13 mouse cellular contexts compared by ENCODE assay signal in the genomic region with DNA sequence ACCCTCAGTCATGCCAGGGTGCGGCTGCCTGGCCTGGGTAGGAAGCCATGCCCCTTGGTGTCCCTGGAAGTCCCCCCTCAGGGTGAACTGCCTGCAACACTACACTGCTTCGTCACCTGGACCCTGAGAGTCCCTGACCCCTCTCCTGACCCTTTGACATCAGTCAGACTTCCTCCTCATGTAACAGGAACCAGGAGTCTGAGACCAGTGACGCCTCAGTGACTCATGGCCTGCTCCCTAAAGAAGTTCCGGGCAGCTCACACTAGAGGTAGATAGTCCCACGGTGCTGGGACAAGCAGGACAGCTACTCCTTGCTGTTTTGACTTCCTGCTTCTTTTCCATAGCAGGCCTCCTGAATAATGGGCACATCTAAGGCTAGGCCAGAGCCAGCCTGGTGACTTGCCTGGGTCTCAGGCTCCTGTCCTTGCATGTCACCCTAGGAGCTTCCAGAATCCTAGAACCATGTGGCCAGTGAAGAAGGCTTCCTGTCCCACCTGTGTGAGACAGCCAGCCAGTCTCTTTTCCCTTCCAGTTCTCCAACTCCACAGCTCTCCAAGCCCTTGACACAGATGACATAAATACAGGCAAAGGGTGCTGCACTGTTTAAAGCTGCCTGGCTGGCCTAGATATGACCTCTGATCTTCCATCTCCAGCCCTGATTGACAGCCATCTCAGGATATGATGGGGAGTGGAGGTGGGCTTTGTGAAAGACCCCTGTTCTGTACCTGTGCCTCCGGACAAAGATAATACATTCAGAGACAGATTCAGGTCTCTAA. TPM values are rescaled to one million over a fixed set of nuclear protein-coding genes. Genes with fewer than 3 reads are reported as not detected.
A peak's percentile ranks its signal among the peaks of the same experiment; 100 is the strongest.
DNase-seq lines count a peak whose midpoint lies in the region; ATAC-seq and TF ChIP-seq lines count a peak whose summit lies in the region.
"Had no signal": no experiment of that assay in that cellular context is flagged by ENCODE, and none has a peak within 500 bp of the region (broad histone marks: within the 10 kb centered on the region; RNA-seq: fewer than 3 reads in every experiment).

No protein-coding gene starts in this region.

- no peaks in the 10 kb centered on the region for H3K9me3 ChIP-seq in heart, embryonic 10.5 days
- no peaks in the 10 kb centered on the region for H3K9me3 ChIP-seq in midbrain, embryonic 10.5 days (replicated peaks)
- no peaks in the 10 kb centered on the region for H3K9me3 ChIP-seq in midbrain, postnatal 0 days (ENCODE audit: low read length)
- H3K9me3 ChIP-seq in limb, embryonic 12.5 days = no peaks in the 10 kb centered on the region
- H3K9me3 ChIP-seq: hindbrain, embryonic 15.5 days; liver, embryonic 13.5 days; lung, embryonic 15.5 days had no signal

- H3K27ac ChIP-seq in heart, embryonic 10.5 days = peak overlapping the region; percentile 65; the same call in 1 of the 2 replicates
- peak overlapping the region; percentile 28; the same call in 1 of the 2 replicates for H3K27ac ChIP-seq in midbrain, embryonic 10.5 days (replicated peaks)
- no peak overlapping the region for H3K27ac ChIP-seq in midbrain, postnatal 0 days (ENCODE audit: low read depth, low read length)
- H3K27ac ChIP-seq in limb, embryonic 12.5 days = no peak overlapping the region
- H3K27ac ChIP-seq: heart, adult 2 months; hindbrain, embryonic 15.5 days; liver, embryonic 13.5 days; lung, embryonic 15.5 days had no signal

- H3K4me3 ChIP-seq in heart, embryonic 10.5 days = no peak overlapping the region
- no peak overlapping the region for H3K4me3 ChIP-seq in midbrain, embryonic 10.5 days
- H3K4me3 ChIP-seq in midbrain, postnatal 0 days (ENCODE audit: low read depth, low read length) = no peak overlapping the region
- H3K4me3 ChIP-seq in limb, embryonic 12.5 days (replicated peaks) = no peak overlapping the region
- H3K4me3 ChIP-seq: erythroblast, embryonic 14.5 days; heart, adult 2 months; hindbrain, embryonic 15.5 days; liver, embryonic 13.5 days; lung, embryonic 15.5 days had no signal

- H3K4me1 ChIP-seq in heart, embryonic 10.5 days = peaks cover 36% of the 10 kb centered on the region
- H3K4me1 ChIP-seq in midbrain, embryonic 10.5 days = peaks cover 25% of the 10 kb centered on the region
- no peaks in the 10 kb centered on the region for H3K4me1 ChIP-seq in midbrain, postnatal 0 days (ENCODE audit: insufficient read depth, low read length)
- H3K4me1 ChIP-seq in limb, embryonic 12.5 days (replicated peaks) = peaks cover 12% of the 10 kb centered on the region
- H3K4me1 ChIP-seq: hindbrain, embryonic 15.5 days; liver, embryonic 13.5 days; lung, embryonic 15.5 days had no signal

- 57% methylated on average over 6 of the region's 6 CpGs for WGBS in heart, embryonic 10.5 days
- WGBS in midbrain, embryonic 10.5 days = 65% methylated on average over 6 of the region's 6 CpGs
- WGBS in midbrain, postnatal 0 days = 76% methylated on average over 6 of the region's 6 CpGs
- WGBS in limb, embryonic 12.5 days = 52% methylated on average over 6 of the region's 6 CpGs

- 0 out of 2 replicates have a peak, but pooled peaks cover 14% of the 10 kb centered on the region for H3K27me3 ChIP-seq in heart, embryonic 10.5 days (ENCODE audit: insufficient read depth, poor library complexity, severe bottlenecking)
- peaks cover 7% of the 10 kb centered on the region for H3K27me3 ChIP-seq in midbrain, embryonic 10.5 days (ENCODE audit: low read depth, poor library complexity, severe bottlenecking)
- H3K27me3 ChIP-seq in midbrain, postnatal 0 days (ENCODE audit: insufficient read depth, low read length) = no peaks in the 10 kb centered on the region
- peaks cover 6% of the 10 kb centered on the region for H3K27me3 ChIP-seq in limb, embryonic 12.5 days
- H3K27me3 ChIP-seq: hindbrain, embryonic 15.5 days; lung, embryonic 15.5 days had no signal

- H3K36me3 ChIP-seq in heart, embryonic 10.5 days = no peaks in the 10 kb centered on the region
- no peaks in the 10 kb centered on the region for H3K36me3 ChIP-seq in midbrain, embryonic 10.5 days
- no peaks in the 10 kb centered on the region for H3K36me3 ChIP-seq in midbrain, postnatal 0 days (ENCODE audit: insufficient read depth, low read length)
- H3K36me3 ChIP-seq in limb, embryonic 12.5 days = no peaks in the 10 kb centered on the region
- H3K36me3 ChIP-seq: hindbrain, embryonic 15.5 days; liver, embryonic 13.5 days; lung, embryonic 15.5 days had no signal

- intact Hi-C loops in heart, postnatal 14 days (cut with DNase I) = loop anchor here (1.0 to 2.0 kb wide), 2 partner anchors 33 to 160 kb away; no protein-coding TSS in a partner anchor
- intact Hi-C loops in left cerebral cortex, postnatal 4 days (cut with DNase I) = loop anchor here (2.0 kb wide), 1 partner anchor 161 kb away; no protein-coding TSS in a partner anchor

- TF ChIP-seq CTCF in midbrain, postnatal 0 days (IDR thresholded peaks at IDR 0.05) = no peak

- DNase-seq in adrenal gland, adult (ENCODE audit: inconsistent age in 2 of 2, low spot score in 1 of 2) = peak; percentile 47 to 77
- DNase-seq in adrenal gland, postnatal 14 days = no peak
- DNase-seq in heart, embryonic 10.5 days (ENCODE audit: low spot score) = no peak
- no peak for DNase-seq in heart, postnatal 14 days
- DNase-seq in midbrain, embryonic 10.5 days (ENCODE audit: low spot score) = no peak
- DNase-seq in midbrain, postnatal 0 days (ENCODE audit: low spot score) = no peak
- DNase-seq in left cerebral cortex, postnatal 4 days = no peak

- H3K9ac ChIP-seq in midbrain, postnatal 0 days (replicated peaks; ENCODE audit: low read length, poor library complexity, severe bottlenecking) = no peak overlapping the region
- H3K9ac ChIP-seq in limb, embryonic 12.5 days (replicated peaks) = 0 out of 2 replicates have a peak overlapping the region, but pooled peaks have one; percentile 9
- H3K9ac ChIP-seq: hindbrain, embryonic 15.5 days; liver, embryonic 13.5 days; lung, embryonic 15.5 days had no signal

- no peak for ATAC-seq in midbrain, postnatal 0 days (ENCODE audit: low FRiP score)
- no peak; the same call in 1 of the 2 replicates for ATAC-seq in limb, embryonic 12.5 days (ENCODE audit: insufficient number of reproducible peaks, insufficient read depth, low FRiP score, low TSS enrichment, low read depth)

- no peak overlapping the region for H3K4me2 ChIP-seq in midbrain, postnatal 0 days (ENCODE audit: low read depth, low read length, poor library complexity, severe bottlenecking)
- no peak overlapping the region for H3K4me2 ChIP-seq in limb, embryonic 12.5 days
- H3K4me2 ChIP-seq: hindbrain, embryonic 15.5 days; liver, embryonic 13.5 days; lung, embryonic 15.5 days had no signal

RNA-seq across cellular contexts. Expression of gene Cgnl1, which starts 34.4 kb away (rescaled TPM):
- 64.8 and 67.3 TPM in 2 replicates for total RNA-seq in adrenal gland, postnatal 14 days (2021)
- polyA plus RNA-seq in heart, embryonic 10.5 days (2016; fragmentation: Nextera tagmentation; extraction: Ambion mirVana) = 43.1 and 60.1 TPM in 2 replicates
- total RNA-seq in heart, postnatal 14 days (2021) = 10 to 100 TPM; 29.6 to 35.1 TPM
- 6.3 and 6.5 TPM in 2 replicates for polyA plus RNA-seq in midbrain, embryonic 10.5 days (2016; fragmentation: Nextera tagmentation; extraction: Ambion mirVana)
- total RNA-seq in midbrain, postnatal 0 days (2014; rRNA removed) = 5.7 and 11.2 TPM in 2 replicates
- polyA plus RNA-seq in midbrain, postnatal 0 days (2015; fragmentation: Nextera tagmentation; extraction: Ambion mirVana) = 4.6 and 4.9 TPM in 2 replicates
- polyA plus RNA-seq in limb, embryonic 12.5 days (2016; fragmentation: Nextera tagmentation; extraction: Ambion mirVana) = 8.8 and 9.2 TPM in 2 replicates
- 10 to 100 TPM in 1 of 2 experiments, 1 to 10 TPM in 1; 9.9 to 10.9 TPM for total RNA-seq in left cerebral cortex, postnatal 4 days (2021)
- polyA plus RNA-seq: erythroblast, embryonic 14.5 days had no signal

Comparison
In these comparisons a context has a peak if more than half of its experiments do, and no peak if none do; other contexts are left out.
1. DNase-seq: peak in adrenal gland, adult (2 of 2); none in adrenal gland, postnatal 14 days (single experiment), heart, embryonic 10.5 days (single experiment), heart, postnatal 14 days (0 of 2), midbrain, embryonic 10.5 days (single experiment), midbrain, postnatal 0 days (single experiment) and left cerebral cortex, postnatal 4 days (single experiment).
2. H3K27ac ChIP-seq: peak in heart, embryonic 10.5 days (single experiment) and midbrain, embryonic 10.5 days (single experiment); none in midbrain, postnatal 0 days (single experiment) and limb, embryonic 12.5 days (single experiment).